Mouse (Mus musculus) brain, embryonic 18.5 days (tissue): ENCODE measurements around the gene Vmn1r178.
"Not testable (repeated sequence)": the region's sequence is repeated elsewhere in the genome, so short reads cannot be mapped to it uniquely, and the experiment has no call there.

ENCODE experiments used
- DNase-seq: peaks from one replicate; pipeline ENCODE4 v3.0.0-alpha.2; 2012; ENCODE audit warnings: low read depth, low spot score

Vmn1r178 gene

GRCm38 (mm10) chr7:23891709-23892108 lies at the start of gene Vmn1r178:
Vmn1r178 (plus strand) TSS chr7:23892009.
- DNase-seq, result no peak

DNA sequence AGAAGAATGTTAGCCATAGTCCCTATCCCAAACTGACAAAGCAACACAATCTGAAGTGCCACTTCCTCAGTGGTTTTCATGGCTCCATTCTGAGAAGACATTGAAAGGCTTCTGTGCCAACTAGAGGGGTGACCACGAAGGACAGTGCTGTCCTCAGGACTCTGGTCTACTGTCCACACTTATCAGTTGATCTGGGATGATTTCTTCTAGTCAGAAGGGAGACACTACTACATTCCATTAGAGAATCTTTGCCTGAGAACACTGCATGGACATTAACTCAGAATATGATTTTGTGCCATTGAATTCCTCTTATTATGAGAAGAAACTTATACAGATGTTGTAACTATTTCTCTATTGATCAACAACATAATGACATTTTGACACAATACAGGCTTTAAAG lies 25.5 kb upstream of the Vmn1r178 start, which contains the start of gene Vmn1r177:
Gene Vmn1r177 (minus strand): TSS at position 101 of the 400 bp plus-strand sequence.
- not testable (repeated sequence) for DNase-seq

DNA sequence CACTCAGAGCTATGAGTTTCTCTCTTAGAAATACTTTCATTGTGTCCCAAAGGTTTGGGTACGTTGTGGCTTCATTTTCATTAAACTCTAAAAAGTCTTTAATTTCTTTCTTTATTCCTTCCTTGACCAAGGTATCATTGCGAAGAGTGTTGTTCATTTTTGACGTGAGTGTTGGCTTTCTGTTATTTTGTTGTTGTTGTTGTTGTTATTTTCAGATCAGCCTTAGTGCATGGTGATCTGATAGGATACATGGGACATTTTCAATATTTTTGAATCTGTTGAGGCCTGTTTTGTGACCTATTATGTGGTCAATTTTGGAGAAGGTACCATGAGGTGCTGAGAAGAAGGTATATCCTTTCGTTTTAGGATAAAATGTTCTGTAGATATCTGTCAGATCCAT lies 14.9 kb upstream of the Vmn1r178 start:
- DNase-seq, result not testable (repeated sequence)

GRCm38 (mm10) chr7:23926678-23927077 lies 34.9 kb downstream of the Vmn1r178 start, which contains the start of gene Vmn1r179:
Vmn1r179 (plus strand) TSS chr7:23926978.
- DNase-seq, result no peak
